Mouse (Mus musculus) heart, embryonic 11.5 days (tissue): Measurements from ENCODE around the gene Polr1a. TPM values are rescaled to one million over a fixed set of nuclear protein-coding genes. Genes with fewer than 3 reads are reported as not detected.

Source experiments
- ATAC-seq: fragments of 200-750 bp; cut with Nextera tagmentation; replicated peaks from 2 replicates; pipeline ENCODE4 v1.8.0; 2017; ENCODE audit warnings: moderate library complexity; ENCODE audit not compliant: insufficient number of reproducible peaks, low FRiP score, low TSS enrichment
- H3K27ac ChIP-seq: fragments of 300-500 bp; sonication (generic); 2 replicates; pipeline ENCODE4 v1.5.1; 2014; ENCODE audit warnings: mild to moderate bottlenecking, low read depth, low read length
- H3K27me3 ChIP-seq: fragments of 300-500 bp; sonication (generic); 2 replicates; pipeline ENCODE4 v1.6.1; 2014; ENCODE audit warnings: mild to moderate bottlenecking, low read length, mixed read lengths; ENCODE audit not compliant: control insufficient read depth, insufficient read depth
- H3K36me3 ChIP-seq: fragments of 300-500 bp; sonication (generic); 2 replicates; pipeline ENCODE4 v1.6.1; 2014; ENCODE audit warnings: mild to moderate bottlenecking, low read length, moderate library complexity, mixed read lengths; ENCODE audit not compliant: control insufficient read depth, insufficient read depth
- H3K4me1 ChIP-seq: fragments of 300-500 bp; sonication (generic); 2 replicates; pipeline ENCODE4 v1.6.1; 2014; ENCODE audit warnings: low read length; ENCODE audit not compliant: control insufficient read depth, insufficient read depth
- H3K4me2 ChIP-seq: fragments of 300-500 bp; sonication (generic); 2 replicates; pipeline ENCODE4 v1.6.1; 2014; ENCODE audit warnings: mild to moderate bottlenecking, moderate library complexity
- H3K4me3 ChIP-seq: fragments of 300-500 bp; sonication (generic); 2 replicates; pipeline ENCODE4 v1.5.1; 2014; ENCODE audit warnings: low read depth, low read length
- H3K9ac ChIP-seq: fragments of 300-500 bp; sonication (generic); 2 replicates; pipeline ENCODE4 v1.6.1; 2014; ENCODE audit warnings: mild to moderate bottlenecking, low read depth, low read length, moderate library complexity
- H3K9me3 ChIP-seq: fragments of 300-500 bp; sonication (generic); replicated peaks from 2 replicates; pipeline ENCODE4 v1.6.1; 2016; ENCODE audit warnings: low read length; ENCODE audit not compliant: control insufficient read depth
- WGBS: fragments of 180-500 bp; shearing (Covaris S2); extraction: QIAGEN DNeasy Blood & Tissue Kit; methylation state at CpG from one replicate; pipeline ENCODE4 v1.1.7; 2014; ENCODE audit not compliant: insufficient replicate concordance; 5-methylcytosine and 5-hydroxymethylcytosine counted together
- polyA plus RNA-seq: library from polyadenylated mRNA; unstranded; fragments of >200 nt; fragmentation: Nextera tagmentation; extraction: Ambion mirVana; gene quantifications from 2 replicates; pipeline ENCODE4 v1.2.1, GENCODE M21; 2014

Gene Polr1a
- polyA plus RNA-seq, 1 experiment from 2014 or later, result 21.4 TPM

DNA sequence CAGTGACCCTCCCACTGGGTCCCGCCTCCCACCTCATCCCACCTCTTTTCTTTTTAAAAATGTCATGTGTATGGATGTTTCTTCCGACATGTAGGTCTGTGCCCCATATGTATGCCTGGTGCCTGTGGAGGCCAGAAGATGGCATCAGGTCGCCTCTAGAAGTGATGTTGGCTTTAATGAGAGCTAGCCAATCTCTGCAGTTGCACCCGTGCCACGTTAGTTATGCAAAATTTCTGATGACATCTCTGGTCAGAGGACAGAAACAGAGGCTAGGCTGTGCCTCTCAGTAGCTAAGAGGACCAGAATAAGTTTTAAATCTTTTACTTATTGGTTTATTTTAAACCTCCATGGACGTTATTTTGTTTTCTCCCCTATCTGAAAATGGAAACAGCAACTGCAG, 109.2 kb downstream of the Polr1a start:
- Histone ChIP-seq H3K27ac (no peak overlapping the region), H3K27me3 (no peaks in the 10 kb centered on the region), H3K4me2 (no peak overlapping the region), H3K9me3 (no peaks in the 10 kb centered on the region), H3K4me1 (no peaks in the 10 kb centered on the region), H3K36me3 (no peaks in the 10 kb centered on the region), H3K4me3 (no peak overlapping the region), H3K9ac (no peak overlapping the region)
- no peak for ATAC-seq
- WGBS, result 74% methylated on average over 6 of the region's 6 CpGs

DNA sequence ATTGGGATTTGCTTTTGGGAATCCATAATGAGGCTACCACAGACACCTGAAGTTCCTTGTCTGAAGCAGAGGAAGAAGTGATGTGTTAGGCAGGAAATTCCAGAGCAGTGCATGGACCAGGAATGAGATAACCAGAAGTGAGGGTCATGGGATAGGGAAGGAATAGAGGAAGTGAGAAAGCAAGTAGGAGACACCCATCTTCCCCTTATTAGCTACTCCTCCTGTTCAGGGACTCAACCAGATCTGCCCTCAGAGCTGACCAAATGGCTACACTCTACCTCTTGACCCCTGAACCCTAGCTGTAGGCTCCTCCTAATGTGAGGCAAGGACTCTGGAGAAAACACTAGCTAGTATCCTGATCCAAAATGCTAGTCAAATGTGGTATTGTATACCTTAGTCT, 116.6 kb downstream of the Polr1a start:
- ATAC-seq, result no peak
- Histone ChIP-seq H3K9me3 (no peaks in the 10 kb centered on the region), H3K4me1 (no peaks in the 10 kb centered on the region), H3K4me3 (no peak overlapping the region), H3K4me2 (no peak overlapping the region), H3K9ac (no peak overlapping the region), H3K27ac (no peak overlapping the region), H3K36me3 (no peaks in the 10 kb centered on the region), H3K27me3 (no peaks in the 10 kb centered on the region)

DNA sequence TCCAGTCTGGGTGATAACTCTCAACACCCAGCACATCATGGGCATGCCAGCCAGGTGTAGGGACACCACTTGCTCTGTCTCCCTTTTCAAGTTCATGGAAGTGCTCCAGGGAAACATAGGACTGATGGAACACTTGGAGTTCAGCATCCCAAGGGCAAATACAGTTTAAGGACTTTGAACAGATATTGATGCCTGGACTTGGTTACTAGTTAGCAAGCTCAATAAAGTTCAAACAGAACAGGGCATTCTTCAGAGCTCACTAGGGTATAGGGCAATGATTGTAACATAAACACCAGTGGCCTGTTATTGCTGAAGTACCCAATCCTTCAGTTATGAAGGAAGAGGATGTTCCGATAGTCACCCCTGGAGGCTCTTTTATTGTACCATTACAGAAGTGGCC, 119.2 kb downstream of the Polr1a start:
- no peak overlapping the region for H3K4me2 ChIP-seq
- no peaks in the 10 kb centered on the region for H3K9me3 ChIP-seq
- H3K4me3 ChIP-seq, result no peak overlapping the region
- no peak for ATAC-seq
- no peaks in the 10 kb centered on the region for H3K36me3 ChIP-seq
- 90% methylated on average over 1 of the region's 1 CpGs for WGBS
- no peak overlapping the region for H3K27ac ChIP-seq
- no peaks in the 10 kb centered on the region for H3K4me1 ChIP-seq
- H3K9ac ChIP-seq, result no peak overlapping the region
- no peaks in the 10 kb centered on the region for H3K27me3 ChIP-seq

- Histone ChIP-seq H3K9me3 (no peaks in the 10 kb centered on the region), H3K4me1 (no peaks in the 10 kb centered on the region), H3K27me3 (no peaks in the 10 kb centered on the region), H3K36me3 (no peaks in the 10 kb centered on the region), H3K27ac (no peak overlapping the region), H3K9ac (no peak overlapping the region), H3K4me2 (no peak overlapping the region), H3K4me3 (no peak overlapping the region)
- WGBS, result 63% methylated on average over 6 of the region's 6 CpGs
- no peak for ATAC-seq
Measured at GRCm38 (mm10) chr6:72029674-72030073, 120.8 kb downstream of the Polr1a start.

Other genes with a start within 250 kb of the Polr1a start
- 20.8 and 25.0 TPM in 2 replicates for gene Reep1, start 201.5 kb upstream of the Polr1a start, polyA plus RNA-seq
- 60.9 and 65.3 TPM in 2 replicates for gene Mrpl35, start 82.1 kb upstream of the Polr1a start, polyA plus RNA-seq
- 284 and 294 TPM in 2 replicates for gene Immt, start 77.7 kb upstream of the Polr1a start, polyA plus RNA-seq
- gene Ptcd3, start 303 bp upstream of the Polr1a start, polyA plus RNA-seq, result 117 and 121 TPM in 2 replicates
- gene St3gal5, start 188.5 kb downstream of the Polr1a start, polyA plus RNA-seq, result 69.9 and 72.4 TPM in 2 replicates